Mouse (Mus musculus): ENCODE measurements at regions not wholly inside any gene's neighbourhood (a gene's known extent, or its start where the extent isn't known, plus 50 kb on each side); places are given as distances from the start of the nearest gene placed in this dataset.

GRCm38 (mm10) chr3:21341916-21342315, 734.5 kb upstream of the Tbl1xr1 start:
- H3K4me2 ChIP-seq (ENCODE audit: low read depth) = no peak overlapping the region
- no peaks in the 10 kb centered on the region for H3K27me3 ChIP-seq (ENCODE audit: control insufficient read depth, insufficient read depth, insufficient read length)
- no peak overlapping the region for H3ac ChIP-seq (ENCODE audit: control insufficient read depth, insufficient read length)
- H3K4me3 ChIP-seq = no peak overlapping the region
- no peak for TF ChIP-seq MYOG (IDR thresholded peaks at IDR 0.05; ENCODE audit: control insufficient read depth in 1 of 3, insufficient read depth in 1 of 3, insufficient read length in 2 of 3, low read depth in 2 of 3)
- no peak for TF ChIP-seq POLR2AphosphoS2 (IDR thresholded peaks at IDR 0.05; ENCODE audit: insufficient read length, low read depth)
- H3K79me2 ChIP-seq (ENCODE audit: control insufficient read depth, insufficient read depth) = no peaks in the 10 kb centered on the region
- H3K36me3 ChIP-seq (ENCODE audit: control insufficient read depth, insufficient read depth) = no peaks in the 10 kb centered on the region

DNA sequence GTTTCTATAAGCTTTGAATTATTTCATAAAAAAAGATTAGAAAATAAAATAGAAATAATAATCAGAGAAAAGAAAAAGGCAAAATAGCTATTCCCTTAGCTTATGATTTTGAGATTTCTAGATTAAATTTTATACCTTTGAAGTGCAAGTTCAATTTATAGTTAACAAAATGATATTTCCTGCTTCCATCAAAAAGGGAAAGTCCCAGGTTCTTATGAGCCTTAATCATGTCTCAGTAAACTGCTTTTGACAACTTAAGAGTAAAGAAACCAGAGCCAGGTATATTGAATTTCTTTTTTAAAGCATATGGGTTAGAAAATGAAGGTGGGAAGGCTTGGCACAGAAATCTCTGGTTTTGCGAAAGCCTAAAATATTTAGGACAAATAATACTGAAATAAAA, 733.4 kb upstream of the Tbl1xr1 start:
- Histone ChIP-seq H3ac (ENCODE audit: control insufficient read depth, insufficient read length) (no peak overlapping the region), H3K4me2 (ENCODE audit: low read depth) (no peak overlapping the region), H3K36me3 (ENCODE audit: control insufficient read depth, insufficient read depth) (no peaks in the 10 kb centered on the region), H3K79me2 (ENCODE audit: control insufficient read depth, insufficient read depth) (no peaks in the 10 kb centered on the region), H3K4me3 (no peak overlapping the region), H3K27me3 (ENCODE audit: control insufficient read depth, insufficient read depth, insufficient read length) (no peaks in the 10 kb centered on the region)
- TF ChIP-seq MYOD1 (IDR thresholded peaks at IDR 0.05; ENCODE audit: control insufficient read depth in 1 of 3, insufficient read length in 2 of 3, low read depth in 2 of 3) (no peak), REST (IDR thresholded peaks at IDR 0.05; ENCODE audit: insufficient read depth, insufficient read length) (no peak), USF1 (IDR thresholded peaks at IDR 0.05; ENCODE audit: low read depth) (no peak), E2F4 (IDR thresholded peaks at IDR 0.05; ENCODE audit: insufficient read depth) (no peak), POLR2AphosphoS2 (IDR thresholded peaks at IDR 0.05; ENCODE audit: insufficient read length, low read depth) (no peak), MYOG (IDR thresholded peaks at IDR 0.05; ENCODE audit: control insufficient read depth in 1 of 3, insufficient read depth in 1 of 3, insufficient read length in 2 of 3, low read depth in 2 of 3) (no peak), TCF3 (IDR thresholded peaks at IDR 0.05; ENCODE audit: insufficient read length, low read depth) (no peak)

DNA sequence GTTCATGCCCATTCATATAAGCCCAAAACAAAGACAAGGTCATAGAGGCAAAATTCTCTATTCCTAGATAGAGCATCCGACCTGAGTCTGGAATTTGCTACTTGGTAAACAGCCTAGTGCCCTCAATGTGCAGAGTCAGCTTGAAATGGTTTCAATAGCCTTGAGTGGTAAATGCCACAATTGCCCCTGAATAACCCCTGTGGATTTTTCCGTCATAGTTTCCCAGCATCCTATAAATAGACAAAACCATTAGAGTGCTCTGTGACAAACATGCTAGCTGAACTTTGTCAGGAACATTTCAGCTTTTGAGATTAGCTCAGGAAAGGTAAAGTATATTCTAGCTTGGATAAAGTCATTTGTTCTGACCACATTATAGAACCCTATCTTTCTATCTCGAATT, 727.0 kb upstream of the Tbl1xr1 start:
- Histone ChIP-seq H3K4me3 (no peak overlapping the region), H3K79me2 (ENCODE audit: control insufficient read depth, insufficient read depth) (no peaks in the 10 kb centered on the region), H3K4me2 (ENCODE audit: low read depth) (no peak overlapping the region), H3ac (ENCODE audit: control insufficient read depth, insufficient read length) (no peak overlapping the region), H3K36me3 (ENCODE audit: control insufficient read depth, insufficient read depth) (no peaks in the 10 kb centered on the region), H3K27me3 (ENCODE audit: control insufficient read depth, insufficient read depth, insufficient read length) (no peaks in the 10 kb centered on the region)
- TF ChIP-seq TCF3 (IDR thresholded peaks at IDR 0.05; ENCODE audit: insufficient read length, low read depth) = no peak
- TF ChIP-seq TCF12 (IDR thresholded peaks at IDR 0.05; ENCODE audit: insufficient read depth, poor library complexity, severe bottlenecking) = no peak
- no peak for TF ChIP-seq CEBPB (IDR thresholded peaks at IDR 0.05; ENCODE audit: insufficient read depth, poor library complexity, severe bottlenecking)
- TF ChIP-seq POLR2AphosphoS2 (IDR thresholded peaks at IDR 0.05; ENCODE audit: insufficient read length, low read depth) = no peak
- no peak for TF ChIP-seq POLR2A (IDR thresholded peaks at IDR 0.05; ENCODE audit: insufficient read length, low read depth)
- TF ChIP-seq REST (IDR thresholded peaks at IDR 0.05; ENCODE audit: insufficient read depth, insufficient read length) = no peak
- TF ChIP-seq SRF (IDR thresholded peaks at IDR 0.05; ENCODE audit: control insufficient read depth, insufficient read length, low read depth) = no peak
- no peak for TF ChIP-seq MYOD1 (IDR thresholded peaks at IDR 0.05; ENCODE audit: control insufficient read depth in 1 of 3, insufficient read length in 2 of 3, low read depth in 2 of 3)
- no peak for TF ChIP-seq MAX (IDR thresholded peaks at IDR 0.05; ENCODE audit: low read depth)
- no peak for TF ChIP-seq USF1 (IDR thresholded peaks at IDR 0.05; ENCODE audit: low read depth)
- no peak for TF ChIP-seq MYOG (IDR thresholded peaks at IDR 0.05; ENCODE audit: control insufficient read depth in 1 of 3, insufficient read depth in 1 of 3, insufficient read length in 2 of 3, low read depth in 2 of 3)
- no peak for TF ChIP-seq E2F4 (IDR thresholded peaks at IDR 0.05; ENCODE audit: insufficient read depth)

DNA sequence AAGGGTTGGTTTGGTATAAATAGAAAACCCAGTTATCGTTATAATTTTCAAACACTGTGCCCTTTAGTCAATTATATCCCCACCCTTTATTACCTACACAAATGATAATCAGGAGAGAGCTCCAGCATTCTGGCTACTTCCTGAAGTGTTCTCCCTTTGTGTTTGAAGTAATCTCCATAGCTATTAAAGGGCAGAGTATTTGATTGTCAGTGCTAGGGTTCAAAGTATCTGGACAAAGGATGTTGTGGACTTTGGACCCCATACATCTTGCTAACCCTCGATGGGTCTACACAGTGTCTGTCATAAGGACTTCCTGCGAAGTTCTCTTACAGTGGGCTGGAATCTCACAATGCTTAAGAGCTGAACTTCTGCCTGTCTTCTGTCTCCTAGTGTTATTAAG, 720.3 kb upstream of the Tbl1xr1 start:
- no peak overlapping the region for H3K4me2 ChIP-seq (ENCODE audit: low read depth)
- no peaks in the 10 kb centered on the region for H3K79me2 ChIP-seq (ENCODE audit: control insufficient read depth, insufficient read depth)
- no peaks in the 10 kb centered on the region for H3K36me3 ChIP-seq (ENCODE audit: control insufficient read depth, insufficient read depth)
- no peak overlapping the region for H3ac ChIP-seq (ENCODE audit: control insufficient read depth, insufficient read length)
- no peak overlapping the region for H3K4me3 ChIP-seq
- no peak for TF ChIP-seq USF1 (IDR thresholded peaks at IDR 0.05; ENCODE audit: low read depth)
- TF ChIP-seq E2F4 (IDR thresholded peaks at IDR 0.05; ENCODE audit: insufficient read depth) = no peak
- no peak for TF ChIP-seq MYOD1 (IDR thresholded peaks at IDR 0.05; ENCODE audit: control insufficient read depth in 1 of 3, insufficient read length in 2 of 3, low read depth in 2 of 3)
- no peak for TF ChIP-seq POLR2A (IDR thresholded peaks at IDR 0.05; ENCODE audit: insufficient read length, low read depth)
- no peak for TF ChIP-seq TCF3 (IDR thresholded peaks at IDR 0.05; ENCODE audit: insufficient read length, low read depth)
- TF ChIP-seq TCF12 (IDR thresholded peaks at IDR 0.05; ENCODE audit: insufficient read depth, poor library complexity, severe bottlenecking) = no peak
- no peak for TF ChIP-seq POLR2AphosphoS2 (IDR thresholded peaks at IDR 0.05; ENCODE audit: insufficient read length, low read depth)
- no peak for TF ChIP-seq SRF (IDR thresholded peaks at IDR 0.05; ENCODE audit: control insufficient read depth, insufficient read length, low read depth)
- TF ChIP-seq MAX (IDR thresholded peaks at IDR 0.05; ENCODE audit: low read depth) = no peak
- TF ChIP-seq CEBPB (IDR thresholded peaks at IDR 0.05; ENCODE audit: insufficient read depth, poor library complexity, severe bottlenecking) = no peak
- TF ChIP-seq REST (IDR thresholded peaks at IDR 0.05; ENCODE audit: insufficient read depth, insufficient read length) = no peak
- TF ChIP-seq MYOG (IDR thresholded peaks at IDR 0.05; ENCODE audit: control insufficient read depth in 1 of 3, insufficient read depth in 1 of 3, insufficient read length in 2 of 3, low read depth in 2 of 3) = no peak
- no peaks in the 10 kb centered on the region for H3K27me3 ChIP-seq (ENCODE audit: control insufficient read depth, insufficient read depth, insufficient read length)

DNA sequence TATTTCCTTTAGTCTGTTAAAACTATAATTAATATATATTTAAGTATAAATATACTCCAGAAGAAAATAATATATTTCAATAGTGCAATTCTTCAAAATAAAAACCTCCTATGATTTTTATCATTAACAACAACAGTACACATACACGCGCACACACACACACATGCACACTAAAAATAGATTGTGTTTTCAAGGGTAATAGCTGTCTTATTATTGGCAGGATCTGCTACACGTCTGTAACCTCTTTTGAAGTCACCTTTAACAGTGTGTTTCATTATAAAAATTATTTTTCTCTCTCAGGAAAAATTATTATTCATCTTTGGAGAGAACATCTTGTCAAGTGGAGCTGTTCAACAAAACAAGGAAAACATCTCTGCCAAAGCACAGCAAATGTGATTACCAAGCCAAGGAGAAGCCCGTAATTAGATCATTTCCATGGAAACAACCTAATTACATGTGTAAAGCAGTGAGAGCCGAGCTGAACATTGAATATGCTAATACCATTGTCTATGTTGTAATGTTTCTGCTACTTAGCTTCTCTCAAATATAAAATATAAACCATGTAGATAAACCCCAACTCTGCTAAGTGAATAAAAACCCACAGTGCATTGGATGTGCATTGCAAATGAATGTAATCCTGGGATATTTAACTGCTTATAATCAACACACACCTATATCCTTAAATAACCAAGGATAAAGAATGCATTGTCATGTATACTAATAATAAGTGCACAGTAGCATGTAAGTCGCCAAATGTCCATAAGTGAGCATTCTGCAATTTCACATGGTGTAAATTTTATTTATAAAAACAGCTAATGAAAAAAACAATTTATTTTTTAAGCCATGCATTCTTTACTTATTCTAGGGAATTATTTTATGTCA, 719.4 kb upstream of the Tbl1xr1 start:
- Histone ChIP-seq H3K79me2 (ENCODE audit: control insufficient read depth, insufficient read depth) (no peaks in the 10 kb centered on the region), H3K27me3 (ENCODE audit: control insufficient read depth, insufficient read depth, insufficient read length) (no peaks in the 10 kb centered on the region), H3K36me3 (ENCODE audit: control insufficient read depth, insufficient read depth) (no peaks in the 10 kb centered on the region), H3K4me3 (no peak overlapping the region), H3K4me2 (ENCODE audit: low read depth) (no peak overlapping the region), H3ac (ENCODE audit: control insufficient read depth, insufficient read length) (no peak overlapping the region)
- TF ChIP-seq TCF3 (IDR thresholded peaks at IDR 0.05; ENCODE audit: insufficient read length, low read depth) (no peak), MYOG (IDR thresholded peaks at IDR 0.05; ENCODE audit: control insufficient read depth in 1 of 3, insufficient read depth in 1 of 3, insufficient read length in 2 of 3, low read depth in 2 of 3) (no peak), E2F4 (IDR thresholded peaks at IDR 0.05; ENCODE audit: insufficient read depth) (no peak), REST (IDR thresholded peaks at IDR 0.05; ENCODE audit: insufficient read depth, insufficient read length) (no peak), CEBPB (IDR thresholded peaks at IDR 0.05; ENCODE audit: insufficient read depth, poor library complexity, severe bottlenecking) (no peak), USF1 (IDR thresholded peaks at IDR 0.05; ENCODE audit: low read depth) (no peak), SRF (IDR thresholded peaks at IDR 0.05; ENCODE audit: control insufficient read depth, insufficient read length, low read depth) (no peak)
